In the genomic region with DNA sequence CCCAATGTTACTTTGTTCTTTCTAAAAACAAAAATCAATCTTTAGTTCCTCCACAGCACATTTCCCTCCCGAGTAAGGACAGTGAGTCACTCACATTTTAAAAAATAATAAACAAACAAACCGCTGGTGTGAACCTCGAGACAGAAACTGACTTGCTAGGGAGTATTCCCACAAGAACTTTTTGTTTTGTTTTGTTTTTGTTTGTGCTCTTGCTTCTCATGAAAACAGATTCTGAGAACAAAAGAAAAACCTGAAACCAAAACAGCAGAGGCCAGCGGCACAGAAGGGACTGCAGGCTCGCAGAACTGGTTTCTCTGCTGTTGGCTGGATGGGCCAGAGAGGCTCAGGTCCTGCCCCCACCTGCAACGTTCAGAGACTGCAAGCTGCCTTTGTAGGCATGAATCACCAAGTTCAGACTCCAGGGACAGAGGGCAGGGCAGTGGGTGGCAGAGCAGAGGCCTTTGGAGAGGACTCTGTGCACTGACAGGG, we compare ENCODE assay signal across 8 mouse cellular contexts.
DNase-seq lines count a peak whose midpoint lies in the region; ATAC-seq and TF ChIP-seq lines count a peak whose summit lies in the region.

No protein-coding gene starts in this region.

- H3K9me3 ChIP-seq in forebrain, embryonic 15.5 days = no peaks in the 10 kb centered on the region
- no peaks in the 10 kb centered on the region for H3K9me3 ChIP-seq in forebrain, embryonic 12.5 days
- no peaks in the 10 kb centered on the region for H3K9me3 ChIP-seq in embryonic facial prominence, embryonic 15.5 days (replicated peaks)
- H3K9me3 ChIP-seq in intestine, embryonic 15.5 days = no peaks in the 10 kb centered on the region
- H3K9me3 ChIP-seq in stomach, postnatal 0 days (ENCODE audit: control insufficient read depth, low read length) = no peaks in the 10 kb centered on the region

- H3K27ac ChIP-seq in forebrain, embryonic 15.5 days (replicated peaks) = peak overlapping the region; percentile 38; the same call in 1 of the 2 replicates
- no peak overlapping the region for H3K27ac ChIP-seq in forebrain, embryonic 12.5 days
- peak overlapping the region; percentile 92 for H3K27ac ChIP-seq in embryonic facial prominence, embryonic 15.5 days (replicated peaks)
- peak overlapping the region; percentile 87 for H3K27ac ChIP-seq in intestine, embryonic 15.5 days
- H3K27ac ChIP-seq in stomach, postnatal 0 days (replicated peaks) = peak overlapping the region; percentile 92

- peak; percentile 51 for TF ChIP-seq EP300 in stomach, postnatal 0 days (optimal IDR thresholded peaks at IDR 0.05)

- TF ChIP-seq CTCF in lung, adult 2 months (IDR thresholded peaks at IDR 0.05; ENCODE audit: insufficient read depth, low read length) = no peak
- TF ChIP-seq CTCF in stomach, postnatal 0 days (IDR thresholded peaks at IDR 0.05; ENCODE audit: low read depth) = peak; percentile 48

- no peak for ATAC-seq in forebrain, embryonic 15.5 days (replicated peaks)
- ATAC-seq in forebrain, embryonic 12.5 days (ENCODE audit: low FRiP score) = no peak
- ATAC-seq in embryonic facial prominence, embryonic 15.5 days (ENCODE audit: insufficient number of reproducible peaks, low FRiP score, low TSS enrichment, low read depth) = peak; percentile 60; the same call in 1 of the 2 replicates
- ATAC-seq in intestine, embryonic 15.5 days = peak; percentile 95
- peak; percentile 98 for ATAC-seq in stomach, postnatal 0 days (ENCODE audit: low FRiP score, low TSS enrichment)

- no peak overlapping the region for H3K9ac ChIP-seq in forebrain, embryonic 15.5 days (replicated peaks)
- H3K9ac ChIP-seq in forebrain, embryonic 12.5 days = no peak overlapping the region
- no peak overlapping the region for H3K9ac ChIP-seq in embryonic facial prominence, embryonic 15.5 days
- peak overlapping the region; percentile 29; the same call in 1 of the 2 replicates for H3K9ac ChIP-seq in intestine, embryonic 15.5 days
- peak overlapping the region; percentile 31; the same call in 1 of the 2 replicates for H3K9ac ChIP-seq in stomach, postnatal 0 days (ENCODE audit: low read length)

- H3K4me2 ChIP-seq in forebrain, embryonic 15.5 days (replicated peaks) = no peak overlapping the region
- no peak overlapping the region for H3K4me2 ChIP-seq in forebrain, embryonic 12.5 days
- H3K4me2 ChIP-seq in embryonic facial prominence, embryonic 15.5 days (replicated peaks) = peak overlapping the region; percentile 19
- peak overlapping the region; percentile 26; the same call in 1 of the 2 replicates for H3K4me2 ChIP-seq in intestine, embryonic 15.5 days (replicated peaks)
- H3K4me2 ChIP-seq in stomach, postnatal 0 days (replicated peaks; ENCODE audit: low read depth) = peak overlapping the region; percentile 34

- H3K4me1 ChIP-seq in forebrain, embryonic 15.5 days = peaks cover 32% of the 10 kb centered on the region
- peaks cover 37% of the 10 kb centered on the region for H3K4me1 ChIP-seq in forebrain, embryonic 12.5 days
- H3K4me1 ChIP-seq in embryonic facial prominence, embryonic 15.5 days = peaks cover 57% of the 10 kb centered on the region
- H3K4me1 ChIP-seq in intestine, embryonic 15.5 days (replicated peaks) = peaks cover 33% of the 10 kb centered on the region
- H3K4me1 ChIP-seq in lung, adult 2 months (ENCODE audit: control insufficient read depth, insufficient read depth, low read length) = peaks cover 29% of the 10 kb centered on the region
- peaks cover 20% of the 10 kb centered on the region for H3K4me1 ChIP-seq in stomach, postnatal 0 days (replicated peaks; ENCODE audit: control insufficient read depth, insufficient read depth)

- H3K27me3 ChIP-seq in forebrain, embryonic 15.5 days = 0 out of 2 replicates have a peak, but pooled peaks cover 4% of the 10 kb centered on the region
- H3K27me3 ChIP-seq in forebrain, embryonic 12.5 days = peaks cover 44% of the 10 kb centered on the region
- no peaks in the 10 kb centered on the region for H3K27me3 ChIP-seq in embryonic facial prominence, embryonic 15.5 days
- no peaks in the 10 kb centered on the region for H3K27me3 ChIP-seq in intestine, embryonic 15.5 days (replicated peaks)
- H3K27me3 ChIP-seq in stomach, postnatal 0 days (ENCODE audit: control insufficient read depth, insufficient read depth, low read length) = no peaks in the 10 kb centered on the region

- TF ChIP-seq POLR2A in lung, adult 2 months (IDR thresholded peaks at IDR 0.05; ENCODE audit: borderline replicate concordance, extremely low read depth, low read depth, low read length) = no peak

- DNase-seq in lung, adult 2 months = peak; percentile 38
- DNase-seq in stomach, postnatal 0 days (ENCODE audit: low spot score) = peak; percentile 87
- no peak for DNase-seq in layer of hippocampus, adult 8-10 months (ENCODE audit: low spot score in 2 of 2)
- DNase-seq in layer of hippocampus, adult 9-10 months (ENCODE audit: low spot score) = no peak

- no peaks in the 10 kb centered on the region for H3K36me3 ChIP-seq in forebrain, embryonic 15.5 days
- peaks cover 7% of the 10 kb centered on the region for H3K36me3 ChIP-seq in forebrain, embryonic 12.5 days (replicated peaks)
- H3K36me3 ChIP-seq in embryonic facial prominence, embryonic 15.5 days = peaks cover 5% of the 10 kb centered on the region; the same call in 1 of the 2 replicates
- H3K36me3 ChIP-seq in intestine, embryonic 15.5 days = 0 out of 2 replicates have a peak, but pooled peaks cover 4% of the 10 kb centered on the region
- peaks cover 11% of the 10 kb centered on the region for H3K36me3 ChIP-seq in stomach, postnatal 0 days (ENCODE audit: control insufficient read depth, insufficient read depth, low read length)

- no peak overlapping the region for H3K4me3 ChIP-seq in forebrain, embryonic 15.5 days
- H3K4me3 ChIP-seq in forebrain, embryonic 12.5 days (replicated peaks) = no peak overlapping the region
- no peak overlapping the region for H3K4me3 ChIP-seq in embryonic facial prominence, embryonic 15.5 days (replicated peaks)
- H3K4me3 ChIP-seq in intestine, embryonic 15.5 days (replicated peaks) = no peak overlapping the region
- H3K4me3 ChIP-seq in lung, adult 2 months (replicated peaks; ENCODE audit: extremely low read depth, low read depth, low read length) = no peak overlapping the region
- H3K4me3 ChIP-seq in stomach, postnatal 0 days (ENCODE audit: low read depth, low read length) = no peak overlapping the region

- WGBS in forebrain, embryonic 15.5 days = 23% methylated on average over 6 of the region's 6 CpGs
- 18% methylated on average over 6 of the region's 6 CpGs for WGBS in forebrain, embryonic 12.5 days
- 12% methylated on average over 6 of the region's 6 CpGs for WGBS in embryonic facial prominence, embryonic 15.5 days
- 14% methylated on average over 6 of the region's 6 CpGs for WGBS in intestine, embryonic 15.5 days
- WGBS in lung, adult 2 months = 11% methylated on average over 6 of the region's 6 CpGs
- WGBS in stomach, postnatal 0 days = 7% methylated on average over 6 of the region's 6 CpGs

Comparison
In these comparisons a context has a peak if more than half of its experiments do, and no peak if none do; other contexts are left out.
1. ATAC-seq: peak in embryonic facial prominence, embryonic 15.5 days (single experiment), intestine, embryonic 15.5 days (single experiment) and stomach, postnatal 0 days (single experiment); none in forebrain, embryonic 15.5 days (single experiment) and forebrain, embryonic 12.5 days (single experiment).
2. H3K4me2 ChIP-seq: peak in embryonic facial prominence, embryonic 15.5 days (single experiment), intestine, embryonic 15.5 days (single experiment) and stomach, postnatal 0 days (single experiment); none in forebrain, embryonic 15.5 days (single experiment) and forebrain, embryonic 12.5 days (single experiment).
3. H3K9ac ChIP-seq: peak in intestine, embryonic 15.5 days (single experiment) and stomach, postnatal 0 days (single experiment); none in forebrain, embryonic 15.5 days (single experiment), forebrain, embryonic 12.5 days (single experiment) and embryonic facial prominence, embryonic 15.5 days (single experiment).
4. DNase-seq: peak in lung, adult 2 months (single experiment) and stomach, postnatal 0 days (single experiment); none in layer of hippocampus, adult 8-10 months (0 of 2) and layer of hippocampus, adult 9-10 months (single experiment).